Mouse (Mus musculus) skeletal muscle tissue, postnatal 0 days (tissue): ENCODE data around the gene Psma6. TPM values are rescaled to one million over a fixed set of nuclear protein-coding genes. Genes with fewer than 3 reads are reported as not detected.

Experiments used
- polyA plus RNA-seq: library from polyadenylated mRNA; unstranded; fragments of >200 nt; fragmentation: Nextera tagmentation; extraction: Ambion mirVana; gene quantifications from 2 replicates; pipeline ENCODE4 v1.2.1, GENCODE M21; 2015

Gene Psma6
- 455 and 462 TPM in 2 replicates for polyA plus RNA-seq

GRCm38 (mm10) chr12:55384023-55384749, at the start of gene Psma6:
TSS of gene Psma6 (plus strand) at chr12:55384222.

Other genes with a start within 250 kb of the Psma6 start
- gene Srp54b, start 229.1 kb upstream of the Psma6 start, polyA plus RNA-seq = 35.3 and 43.7 TPM in 2 replicates
- gene 1700047I17Rik2, start 184.6 kb upstream of the Psma6 start, polyA plus RNA-seq = 0.30 TPM in 1 of 2 replicates, not detected in the other
- 51.8 and 59.3 TPM in 2 replicates for gene Srp54c, start 154.1 kb upstream of the Psma6 start, polyA plus RNA-seq
- 6.7 and 7.6 TPM in 2 replicates for gene 1110008L16Rik, start 84.6 kb upstream of the Psma6 start, polyA plus RNA-seq
- gene Ppp2r3c, start 81.2 kb upstream of the Psma6 start, polyA plus RNA-seq = 9.4 and 10.9 TPM in 2 replicates
- gene Nfkbia, start 108.4 kb downstream of the Psma6 start, polyA plus RNA-seq = 69.8 and 86.8 TPM in 2 replicates
- gene Aldoart2, start 181.0 kb downstream of the Psma6 start, polyA plus RNA-seq = 0.14 and 0.27 TPM in 2 replicates
- gene Insm2, start 215.2 kb downstream of the Psma6 start, polyA plus RNA-seq = not detected in 2 replicates